Mouse (Mus musculus): Measurements from ENCODE around the gene Sh3glb2. TPM values are rescaled to one million over a fixed set of nuclear protein-coding genes. Genes with fewer than 3 reads are reported as not detected.

Gene Sh3glb2
- 38.1 TPM in 2 replicates for polyA plus RNA-seq (2015; fragmentation: Nextera tagmentation; extraction: Ambion mirVana)

DNA sequence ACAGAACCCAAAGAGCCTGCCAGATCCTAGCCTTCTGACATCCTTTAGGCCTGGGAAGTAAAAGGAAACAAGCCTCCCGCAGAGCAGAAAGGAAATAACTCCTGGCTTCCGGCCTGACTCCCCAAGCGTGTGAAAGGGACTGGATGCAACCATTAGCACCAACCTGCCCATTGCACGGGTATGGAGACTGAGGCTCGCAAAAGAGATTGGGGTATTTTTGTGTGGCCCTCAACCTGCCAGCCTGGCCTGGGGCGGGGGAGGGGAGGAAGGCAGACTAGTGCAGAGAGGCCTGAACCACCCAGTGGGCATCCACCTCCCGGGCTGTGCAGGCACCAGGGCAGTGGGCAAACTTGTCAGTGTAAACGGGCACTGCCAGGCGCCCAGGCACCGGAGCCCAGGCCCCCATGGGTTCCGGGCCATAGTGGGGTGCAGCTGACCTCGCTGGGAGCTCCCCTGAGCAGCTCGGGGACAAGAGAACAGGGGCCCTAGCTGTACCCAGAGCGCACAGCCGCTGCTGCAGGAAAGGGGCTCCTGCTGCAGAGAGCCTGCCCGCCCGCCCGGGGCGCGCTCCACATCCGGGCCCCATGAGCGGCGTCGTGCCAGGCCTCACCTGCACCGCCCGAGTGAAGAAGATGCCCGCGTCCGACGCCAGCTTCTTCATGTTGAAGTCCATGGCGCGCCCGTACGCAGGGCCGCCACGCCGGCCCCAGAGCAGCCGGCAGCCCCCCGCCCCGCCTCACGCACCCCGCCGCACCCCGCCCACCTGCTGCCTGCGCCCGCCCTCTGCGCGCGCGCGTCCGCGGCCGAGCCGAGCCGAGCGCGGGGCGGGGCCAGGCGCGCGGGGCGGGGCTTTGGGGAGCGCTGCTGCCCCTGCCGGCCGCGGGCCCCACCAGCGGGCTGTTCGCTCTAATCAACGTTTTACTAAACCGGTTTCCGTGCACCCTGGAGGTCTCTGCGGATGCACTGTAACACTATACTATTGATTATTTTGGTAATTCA is at the start of gene Sh3glb2:
Gene Sh3glb2, minus strand, starts transcription at position 805 of the 999 bp plus-strand sequence.
- peak within 1 kb of the TSS; percentile 73 for H3K4me3 ChIP-seq (ENCODE audit: low read depth, low read length)
- H3K36me3 ChIP-seq (ENCODE audit: control insufficient read depth, insufficient read depth), result peaks cover 10% of the 10 kb centered on the region
- H3K4me2 ChIP-seq (replicated peaks; ENCODE audit: low read depth), result peak within 1 kb of the TSS; percentile 94
- H3K4me1 ChIP-seq (replicated peaks; ENCODE audit: control insufficient read depth, insufficient read depth, low read length), result no peaks in the 10 kb centered on the region
- H3K27ac ChIP-seq (ENCODE audit: low read depth, low read length), result peak within 1 kb of the TSS; percentile 73
- H3K9ac ChIP-seq (ENCODE audit: low read depth, low read length), result peak within 1 kb of the TSS; percentile 69
- H3K27me3 ChIP-seq (replicated peaks; ENCODE audit: control insufficient read depth, insufficient read depth, low read length), result no peaks in the 10 kb centered on the region
- H3K9me3 ChIP-seq (ENCODE audit: control insufficient read depth), result no peaks in the 10 kb centered on the region
- ATAC-seq, result peak; percentile 72
- WGBS, result 2% methylated on average over 66 of the region's 73 CpGs
- TF ChIP-seq CTCF (IDR thresholded peaks at IDR 0.05; ENCODE audit: low read depth), result peak; percentile 46

GRCm38 (mm10) chr2:30408452-30409100 is 49.4 kb upstream of the Sh3glb2 start:
- peaks cover 68% of the 10 kb centered on the region for H3K36me3 ChIP-seq (ENCODE audit: control insufficient read depth, insufficient read depth)
- no peaks in the 10 kb centered on the region for H3K27me3 ChIP-seq (replicated peaks; ENCODE audit: control insufficient read depth, insufficient read depth, low read length)
- no peak for TF ChIP-seq CTCF (IDR thresholded peaks at IDR 0.05; ENCODE audit: low read depth)
- peak overlapping the region; percentile 66 for H3K27ac ChIP-seq (ENCODE audit: low read depth, low read length)
- no peaks in the 10 kb centered on the region; the same call in 1 of the 2 replicates for H3K4me1 ChIP-seq (replicated peaks; ENCODE audit: control insufficient read depth, insufficient read depth, low read length)
- no peak overlapping the region for H3K4me3 ChIP-seq (ENCODE audit: low read depth, low read length)
- H3K4me2 ChIP-seq (replicated peaks; ENCODE audit: low read depth), result no peak overlapping the region
- no peaks in the 10 kb centered on the region for H3K9me3 ChIP-seq (ENCODE audit: control insufficient read depth)
- WGBS, result 73% methylated on average over 8 of the region's 8 CpGs
- peak; percentile 22 for ATAC-seq
- H3K9ac ChIP-seq (ENCODE audit: low read depth, low read length), result no peak overlapping the region

DNA sequence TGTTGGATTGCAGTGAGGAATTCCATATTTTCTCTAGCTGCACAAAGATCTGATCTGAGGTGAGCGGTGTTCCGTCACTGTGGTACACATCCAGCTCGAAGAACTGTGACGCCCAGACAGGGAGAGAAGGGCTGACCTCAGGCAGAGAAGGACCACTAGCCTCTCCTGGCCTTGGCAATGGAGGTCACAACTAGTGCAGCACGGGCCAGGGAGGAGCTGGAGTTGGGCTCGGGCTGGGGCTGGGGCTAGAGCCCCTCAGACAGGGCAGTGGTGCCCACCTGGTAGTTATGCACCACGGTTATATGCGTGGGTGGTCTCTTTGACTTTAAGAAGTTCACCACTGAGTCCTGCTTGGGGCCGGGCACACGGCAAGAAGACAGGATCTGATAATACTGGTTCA is 48.6 kb upstream of the Sh3glb2 start:
- 83% methylated on average over 10 of the region's 10 CpGs for WGBS
- no peak overlapping the region for H3K4me3 ChIP-seq (ENCODE audit: low read depth, low read length)
- no peak overlapping the region for H3K4me2 ChIP-seq (replicated peaks; ENCODE audit: low read depth)
- no peaks in the 10 kb centered on the region; the same call in 1 of the 2 replicates for H3K4me1 ChIP-seq (replicated peaks; ENCODE audit: control insufficient read depth, insufficient read depth, low read length)
- peak overlapping the region; percentile 64 for H3K27ac ChIP-seq (ENCODE audit: low read depth, low read length)
- H3K9ac ChIP-seq (ENCODE audit: low read depth, low read length), result no peak overlapping the region
- peaks cover 74% of the 10 kb centered on the region for H3K36me3 ChIP-seq (ENCODE audit: control insufficient read depth, insufficient read depth)
- no peaks in the 10 kb centered on the region for H3K9me3 ChIP-seq (ENCODE audit: control insufficient read depth)
- H3K27me3 ChIP-seq (replicated peaks; ENCODE audit: control insufficient read depth, insufficient read depth, low read length), result no peaks in the 10 kb centered on the region
- ATAC-seq, result no peak
- TF ChIP-seq CTCF (IDR thresholded peaks at IDR 0.05; ENCODE audit: low read depth), result no peak

DNA sequence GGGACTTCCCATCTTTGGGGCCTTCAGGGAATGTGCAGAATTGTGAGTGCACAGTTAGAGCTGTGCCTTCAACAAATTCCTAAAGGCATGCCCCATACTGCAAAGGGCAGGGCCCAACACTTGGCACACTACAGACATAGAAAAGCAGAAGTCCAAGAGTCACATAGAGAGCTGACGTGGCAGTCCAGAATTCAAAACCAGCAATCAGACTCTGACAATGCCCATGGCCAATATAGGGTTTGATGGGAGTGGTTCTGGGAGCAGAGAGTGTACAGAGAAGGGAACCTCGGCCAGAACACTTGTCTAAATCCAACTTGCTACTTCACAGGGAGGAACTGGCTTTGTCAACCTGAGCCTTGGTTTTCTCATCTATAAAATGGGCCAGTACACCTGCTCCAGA is 48.1 kb upstream of the Sh3glb2 start:
- no peak overlapping the region for H3K4me2 ChIP-seq (replicated peaks; ENCODE audit: low read depth)
- no peaks in the 10 kb centered on the region for H3K27me3 ChIP-seq (replicated peaks; ENCODE audit: control insufficient read depth, insufficient read depth, low read length)
- no peak overlapping the region for H3K4me3 ChIP-seq (ENCODE audit: low read depth, low read length)
- no peak for TF ChIP-seq CTCF (IDR thresholded peaks at IDR 0.05; ENCODE audit: low read depth)
- no peak overlapping the region for H3K27ac ChIP-seq (ENCODE audit: low read depth, low read length)
- H3K9ac ChIP-seq (ENCODE audit: low read depth, low read length), result no peak overlapping the region
- peaks cover 76% of the 10 kb centered on the region for H3K36me3 ChIP-seq (ENCODE audit: control insufficient read depth, insufficient read depth)
- 84% methylated on average over 2 of the region's 2 CpGs for WGBS
- no peak for ATAC-seq
- H3K9me3 ChIP-seq (ENCODE audit: control insufficient read depth), result no peaks in the 10 kb centered on the region
- H3K4me1 ChIP-seq (replicated peaks; ENCODE audit: control insufficient read depth, insufficient read depth, low read length), result no peaks in the 10 kb centered on the region; the same call in 1 of the 2 replicates

- 89% methylated on average over 1 of the region's 1 CpGs for WGBS
- H3K4me2 ChIP-seq (replicated peaks; ENCODE audit: low read depth), result no peak overlapping the region
Measured at GRCm38 (mm10) chr2:30403870-30404269, 44.7 kb upstream of the Sh3glb2 start.

GRCm38 (mm10) chr2:30402843-30403242 is 43.7 kb upstream of the Sh3glb2 start:
- Histone ChIP-seq H3K36me3 (ENCODE audit: control insufficient read depth, insufficient read depth) (peaks cover 95% of the 10 kb centered on the region), H3K9me3 (ENCODE audit: control insufficient read depth) (no peaks in the 10 kb centered on the region), H3K27me3 (replicated peaks; ENCODE audit: control insufficient read depth, insufficient read depth, low read length) (no peaks in the 10 kb centered on the region), H3K4me3 (ENCODE audit: low read depth, low read length) (no peak overlapping the region), H3K4me1 (replicated peaks; ENCODE audit: control insufficient read depth, insufficient read depth, low read length) (no peaks in the 10 kb centered on the region; the same call in 1 of the 2 replicates), H3K4me2 (replicated peaks; ENCODE audit: low read depth) (no peak overlapping the region), H3K9ac (ENCODE audit: low read depth, low read length) (no peak overlapping the region), H3K27ac (ENCODE audit: low read depth, low read length) (no peak overlapping the region; the same call in 1 of the 2 replicates)
- no peak for TF ChIP-seq CTCF (IDR thresholded peaks at IDR 0.05; ENCODE audit: low read depth)
- ATAC-seq, result no peak
- 40% methylated on average over 2 of the region's 2 CpGs for WGBS

More at GRCm38 (mm10) chr2:30403870-30404269, 44.7 kb upstream of the Sh3glb2 start:
- Histone ChIP-seq H3K4me3 (ENCODE audit: low read depth, low read length) (no peak overlapping the region), H3K9ac (ENCODE audit: low read depth, low read length) (no peak overlapping the region), H3K27me3 (replicated peaks; ENCODE audit: control insufficient read depth, insufficient read depth, low read length) (no peaks in the 10 kb centered on the region), H3K27ac (ENCODE audit: low read depth, low read length) (no peak overlapping the region), H3K4me1 (replicated peaks; ENCODE audit: control insufficient read depth, insufficient read depth, low read length) (no peaks in the 10 kb centered on the region; the same call in 1 of the 2 replicates), H3K36me3 (ENCODE audit: control insufficient read depth, insufficient read depth) (peaks cover 92% of the 10 kb centered on the region), H3K9me3 (ENCODE audit: control insufficient read depth) (no peaks in the 10 kb centered on the region)
- no peak for ATAC-seq
- no peak for TF ChIP-seq CTCF (IDR thresholded peaks at IDR 0.05; ENCODE audit: low read depth)
